Mouse (Mus musculus): Measurements from ENCODE around the gene Tmem245. TPM values are rescaled to one million over a fixed set of nuclear protein-coding genes. Genes with fewer than 3 reads are reported as not detected.

Gene Tmem245
- total RNA-seq, 2 experiments from 2014 or later, result 22.7 to 23.9 TPM

Small RNAs within 50 kb of the gene (microRNA-seq; reads per million reads assigned to microRNA genes)
- gene Mir32, result 31.8 to 44.7 reads per million in 2 experiments

Other genes with a start within 250 kb of the Tmem245 start
- not detected for gene Gm26657, start 207.4 kb downstream of the Tmem245 start, total RNA-seq (2021)
- gene Actl7b, start 206.0 kb downstream of the Tmem245 start, total RNA-seq (2021), result not detected
- not detected for gene Actl7a, start 204.0 kb downstream of the Tmem245 start, total RNA-seq (2021)
- gene Elp1, start 145.1 kb downstream of the Tmem245 start, total RNA-seq (2021), result 10 to 100 TPM; 28.3 to 30.8 TPM
- 1 to 10 TPM; 3.5 to 4.0 TPM for gene Fam206a, start 145.1 kb downstream of the Tmem245 start, total RNA-seq (2021)
- 10 to 100 TPM; 15.2 to 15.5 TPM for gene Ctnnal1, start 82.2 kb downstream of the Tmem245 start, total RNA-seq (2021)
- gene Frrs1l, start 43.0 kb upstream of the Tmem245 start, total RNA-seq (2021), result under 1 TPM; 0.12 to 0.34 TPM
- gene Epb41l4b, start 196.0 kb upstream of the Tmem245 start, total RNA-seq (2021), result 1 to 10 TPM; 8.1 to 8.7 TPM

Data from gastrocnemius, postnatal 10 days (tissue).